Mouse (Mus musculus) heart, postnatal 25 days (tissue): Measurements from ENCODE around the gene Cd300ld3. TPM values are rescaled to one million over a fixed set of nuclear protein-coding genes. Genes with fewer than 3 reads are reported as not detected.
"Not testable (repeated sequence)": the region's sequence is repeated elsewhere in the genome, so short reads cannot be mapped to it uniquely, and the experiment has no call there.

Source experiments
- DNase-seq: peaks from one replicate; pipeline ENCODE4 v3.0.0; 2022; ENCODE audit warnings: low spot score
- intact Hi-C: fragments of 180-260 bp; cut with DNase I; formaldehyde crosslinking; loops from one replicate; pipeline ENCODE4 v1.15.1; 2025
- total RNA-seq, 2 experiments: library from RNA; stranded (reverse); gene quantifications; 2 replicates each; pipeline ENCODE4 v1.2.3; 2021

The Cd300ld3 gene
- total RNA-seq, 2 experiments from 2014 or later: 9.0 to 9.7 TPM

- intact Hi-C loops: loop anchor here (10.0 kb wide), 1 partner anchor 244 kb away; no protein-coding TSS in a partner anchor
- no peak for DNase-seq
These were observed 10.5 kb upstream of the Cd300ld3 start for GRCm38 (mm10) chr11:115058701-115059100.

DNA sequence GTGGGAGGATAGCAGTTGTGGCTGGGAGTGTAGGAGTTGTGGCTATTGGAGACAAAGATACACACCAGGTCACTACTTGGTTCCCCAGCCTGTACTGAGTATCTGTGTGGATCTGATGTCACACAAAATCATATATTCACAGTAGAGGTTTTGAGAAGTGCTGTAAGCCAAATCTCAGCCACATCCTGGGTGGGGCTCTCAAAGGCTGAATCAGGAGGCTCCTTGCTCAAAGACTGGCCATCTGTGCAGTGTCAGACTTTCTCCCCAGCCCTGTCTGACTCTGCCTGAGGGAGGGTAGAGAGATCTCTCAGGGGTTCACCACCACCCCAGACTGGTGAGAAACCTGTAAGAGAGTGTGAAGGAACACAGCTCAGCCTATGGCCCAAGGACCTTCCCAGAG lies 6.3 kb upstream of the Cd300ld3 start:
- intact Hi-C loops: loop anchor here (10.0 kb wide), 1 partner anchor 240 kb away; no protein-coding TSS in a partner anchor
- no peak for DNase-seq

- no peak for DNase-seq
- intact Hi-C loops: loop anchor here (10.0 kb wide), 1 partner anchor 238 kb away; no protein-coding TSS in a partner anchor
These were observed 4.8 kb upstream of the Cd300ld3 start for GRCm38 (mm10) chr11:115052991-115053390.

- intact Hi-C loops: loop anchor here (10.0 kb wide), 1 partner anchor 237 kb away; no protein-coding TSS in a partner anchor
- DNase-seq: no peak
These were observed 4.0 kb upstream of the Cd300ld3 start for GRCm38 (mm10) chr11:115052206-115052605.

GRCm38 (mm10) chr11:115049282-115049895 lies 1.2 kb upstream of the Cd300ld3 start:
- no peak for DNase-seq
- intact Hi-C loops: no loop called here

DNA sequence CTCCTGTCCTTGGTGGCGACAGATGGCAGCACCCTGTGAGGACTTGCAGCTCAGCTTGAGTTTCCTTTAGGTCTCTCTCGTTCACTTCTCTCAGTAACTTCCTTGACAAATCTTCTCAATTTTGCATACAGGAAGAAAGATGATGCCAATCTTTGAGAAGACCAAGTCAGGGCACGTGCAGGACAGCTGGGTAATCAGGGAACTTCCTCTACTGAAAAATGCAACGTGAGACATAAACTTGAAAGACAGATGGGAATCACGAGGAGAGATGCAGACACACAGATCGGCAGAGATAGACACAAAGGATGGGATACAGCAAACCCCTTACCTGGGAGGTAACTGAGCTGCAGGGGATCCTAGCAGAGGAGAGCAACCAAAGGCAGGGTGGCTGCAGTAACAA lies 10.5 kb downstream of the Cd300ld3 start, which contains the start of gene Cd300ld5:
Cd300ld5 (minus strand) TSS at position 101 of the 400 bp plus-strand sequence.
- intact Hi-C loops: not testable (repeated sequence)

DNA sequence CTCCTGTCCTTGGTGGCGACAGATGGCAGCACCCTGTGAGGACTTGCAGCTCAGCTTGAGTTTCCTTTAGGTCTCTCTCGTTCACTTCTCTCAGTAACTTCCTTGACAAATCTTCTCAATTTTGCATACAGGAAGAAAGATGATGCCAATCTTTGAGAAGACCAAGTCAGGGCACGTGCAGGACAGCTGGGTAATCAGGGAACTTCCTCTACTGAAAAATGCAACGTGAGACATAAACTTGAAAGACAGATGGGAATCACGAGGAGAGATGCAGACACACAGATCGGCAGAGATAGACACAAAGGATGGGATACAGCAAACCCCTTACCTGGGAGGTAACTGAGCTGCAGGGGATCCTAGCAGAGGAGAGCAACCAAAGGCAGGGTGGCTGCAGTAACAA lies 21.3 kb downstream of the Cd300ld3 start, which contains the start of gene Cd300ld4:
Cd300ld4 (minus strand) TSS at position 101 of the 400 bp plus-strand sequence.
- intact Hi-C loops, DNase-seq: not testable (repeated sequence)

More for the DNA sequence above, 10.5 kb downstream of the Cd300ld3 start, which contains the start of gene Cd300ld5:
- not testable (repeated sequence) for DNase-seq

DNA sequence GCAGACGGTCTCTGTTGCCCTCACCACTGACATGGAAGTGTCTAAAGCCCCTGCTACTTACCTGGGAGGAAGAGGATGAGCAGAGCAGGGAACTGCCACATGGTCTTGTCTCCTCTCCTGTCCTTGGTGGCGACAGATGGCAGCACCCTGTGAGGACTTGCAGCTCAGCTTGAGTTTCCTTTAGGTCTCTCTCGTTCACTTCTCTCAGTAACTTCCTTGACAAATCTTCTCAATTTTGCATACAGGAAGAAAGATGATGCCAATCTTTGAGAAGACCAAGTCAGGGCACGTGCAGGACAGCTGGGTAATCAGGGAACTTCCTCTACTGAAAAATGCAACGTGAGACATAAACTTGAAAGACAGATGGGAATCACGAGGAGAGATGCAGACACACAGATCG lies 32.1 kb downstream of the Cd300ld3 start, which contains the start of gene Cd300ld2:
Cd300ld2 (minus strand) TSS at position 101 of the 400 bp plus-strand sequence.
- intact Hi-C loops, DNase-seq: not testable (repeated sequence)

DNA sequence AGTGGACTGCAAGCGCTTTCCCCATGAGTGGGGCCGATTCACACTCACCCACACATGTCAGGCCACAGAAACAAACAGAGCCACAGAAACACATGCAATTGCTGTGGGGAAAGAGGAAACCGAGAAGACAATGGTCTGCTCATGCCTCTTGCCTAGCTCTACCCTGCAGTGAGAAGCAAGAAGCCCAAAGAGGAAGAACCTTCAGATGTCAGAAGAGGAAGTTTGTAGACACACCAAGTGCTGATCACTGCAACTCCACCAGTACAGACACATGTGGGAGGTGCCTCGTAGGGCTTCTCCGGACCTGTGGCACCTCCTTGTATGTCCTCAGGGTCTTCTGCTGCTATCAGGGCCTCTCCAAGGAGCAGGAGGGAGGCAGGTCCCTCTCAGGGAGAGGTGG lies 44.1 kb downstream of the Cd300ld3 start:
- intact Hi-C loops: no loop called here
- DNase-seq: no peak

GRCm38 (mm10) chr11:115001474-115002040 lies 46.7 kb downstream of the Cd300ld3 start, which contains the start of gene Cd300c2:
Gene Cd300c2, minus strand, starts transcription at chr11:115001880.
- intact Hi-C loops: no loop called here
- DNase-seq: no peak

Other genes starting within 250 kb of the Cd300ld3 start
- gene Gpr142, start 249.5 kb downstream of the Cd300ld3 start, total RNA-seq: not detected
- gene Gprc5c, start 197.3 kb downstream of the Cd300ld3 start, total RNA-seq: 1 to 10 TPM; 6.4 to 9.7 TPM
- under 1 TPM; 0.81 to 0.99 TPM for gene Cd300a, start 158.4 kb downstream of the Cd300ld3 start, total RNA-seq
- 1 to 10 TPM; 1.0 to 1.2 TPM for gene Cd300lb, start 114.0 kb downstream of the Cd300ld3 start, total RNA-seq
- not detected for gene Cd300c, start 79.3 kb downstream of the Cd300ld3 start, total RNA-seq
- gene Cd300ld, start 58.5 kb downstream of the Cd300ld3 start, total RNA-seq: 1 to 10 TPM; 1.1 to 1.2 TPM
- gene Cd300c2, start 46.5 kb downstream of the Cd300ld3 start, total RNA-seq: 1 to 10 TPM; 1.4 to 2.2 TPM
- not detected for gene Cd300ld2, start 32.2 kb downstream of the Cd300ld3 start, total RNA-seq
- under 1 TPM in 1 of 2 experiments, not detected in 1; 0.50 TPM for gene Cd300ld4, start 21.4 kb downstream of the Cd300ld3 start, total RNA-seq
- gene Cd300ld5, start 10.6 kb downstream of the Cd300ld3 start, total RNA-seq: 1 to 10 TPM; 1.2 to 1.9 TPM
- under 1 TPM; 0.28 to 0.42 TPM for gene Cd300e, start 13.8 kb upstream of the Cd300ld3 start, total RNA-seq
- under 1 TPM; 0.67 to 0.75 TPM for gene Rab37, start 43.0 kb upstream of the Cd300ld3 start, total RNA-seq
- under 1 TPM in 1 of 2 experiments, not detected in 1; 0.28 TPM for gene Cd300lf, start 85.6 kb upstream of the Cd300ld3 start, total RNA-seq
- 10 to 100 TPM; 10.1 to 12.9 TPM for gene Slc9a3r1, start 114.9 kb upstream of the Cd300ld3 start, total RNA-seq
- gene Tmem104, start 139.1 kb upstream of the Cd300ld3 start, total RNA-seq: 10 to 100 TPM; 10.0 to 10.5 TPM
- gene Nat9, start 139.4 kb upstream of the Cd300ld3 start, total RNA-seq: 10 to 100 TPM; 19.3 to 23.0 TPM
- under 1 TPM; 0.10 to 0.34 TPM for gene Grin2c, start 218.8 kb upstream of the Cd300ld3 start, total RNA-seq
- 1 to 10 TPM; 7.9 to 8.2 TPM for gene Fdxr, start 228.6 kb upstream of the Cd300ld3 start, total RNA-seq
- gene Fads6, start 249.3 kb upstream of the Cd300ld3 start, total RNA-seq: 1 to 10 TPM; 1.1 to 1.5 TPM